Mouse (Mus musculus): ENCODE data around the gene Rpa1. TPM values are rescaled to one million over a fixed set of nuclear protein-coding genes. Genes with fewer than 3 reads are reported as not detected.
A peak's percentile ranks its signal among the peaks of the same experiment; 100 is the strongest.

Gene Rpa1
- total and polyA plus RNA-seq, 2 experiments from 2014 or later, result 62.9 to 118 TPM

DNA sequence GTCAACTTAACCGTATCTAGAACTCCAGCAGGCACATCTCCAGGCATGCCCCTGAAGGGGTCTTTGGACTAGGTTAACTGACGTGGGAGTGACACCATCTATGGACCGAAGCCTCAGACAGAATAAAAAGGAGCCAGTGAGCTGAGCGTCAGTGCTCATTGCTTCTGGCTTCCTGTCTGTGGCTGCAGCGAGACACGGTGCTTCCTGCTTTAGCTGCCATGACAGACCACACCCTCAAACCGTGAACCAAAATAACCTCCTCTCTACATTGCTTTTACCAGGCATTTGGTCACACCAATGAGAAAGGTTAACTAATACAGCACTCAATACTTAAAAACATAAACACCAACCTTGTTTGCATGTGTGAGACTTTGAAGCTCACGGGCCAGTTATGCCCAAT lies 11.4 kb downstream of the Rpa1 start:
- DNase-seq (ENCODE audit: low spot score), result no peak
- no peaks in the 10 kb centered on the region for H3K27me3 ChIP-seq (ENCODE audit: control insufficient read depth, insufficient read depth, low read length)
- H3K9me3 ChIP-seq (replicated peaks; ENCODE audit: control insufficient read depth, low read length), result no peaks in the 10 kb centered on the region
- H3K4me3 ChIP-seq (ENCODE audit: low read depth, low read length), result no peak overlapping the region
- no peak overlapping the region; the same call in 1 of the 2 replicates for H3K27ac ChIP-seq (ENCODE audit: low read depth)
- H3K9ac ChIP-seq (replicated peaks; ENCODE audit: low read depth, low read length), result no peak overlapping the region
- H3K4me2 ChIP-seq (ENCODE audit: low read depth, low read length), result no peak overlapping the region
- no peak for ATAC-seq (ENCODE audit: insufficient read depth, low read depth)
- TF ChIP-seq EP300 (IDR thresholded peaks at IDR 0.05; ENCODE audit: low read depth), result no peak
- no peak for TF ChIP-seq CTCF (IDR thresholded peaks at IDR 0.05; ENCODE audit: low read depth)
- no peaks in the 10 kb centered on the region for H3K4me1 ChIP-seq (ENCODE audit: control insufficient read depth, insufficient read depth)
- H3K36me3 ChIP-seq (replicated peaks; ENCODE audit: control insufficient read depth, insufficient read depth, low read length), result peaks cover 49% of the 10 kb centered on the region
- 63% methylated on average over 8 of the region's 8 CpGs for WGBS

DNA sequence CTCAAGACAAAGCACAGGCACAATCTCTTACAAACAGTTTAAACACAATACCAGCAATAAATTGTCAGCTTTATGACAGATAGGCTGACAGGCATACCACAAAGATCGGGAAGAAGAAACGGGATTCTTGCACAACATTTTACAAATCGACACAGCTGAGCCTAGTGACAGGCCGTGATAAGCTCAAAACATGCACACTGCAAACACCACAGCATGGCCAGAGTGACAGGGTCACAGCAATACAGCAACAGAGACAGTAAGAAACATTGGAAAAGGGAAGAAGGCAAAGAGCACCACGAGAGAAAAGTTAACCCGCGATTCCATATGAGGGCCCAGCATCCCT lies 22.2 kb downstream of the Rpa1 start:
- H3K27ac ChIP-seq (ENCODE audit: low read depth), result no peak overlapping the region
- H3K4me3 ChIP-seq (ENCODE audit: low read depth, low read length), result no peak overlapping the region
- H3K4me2 ChIP-seq (ENCODE audit: low read depth, low read length), result no peak overlapping the region
- H3K9ac ChIP-seq (replicated peaks; ENCODE audit: low read depth, low read length), result no peak overlapping the region
- DNase-seq (ENCODE audit: low spot score), result no peak
- 59% methylated on average over 7 of the region's 7 CpGs for WGBS
- peaks cover 11% of the 10 kb centered on the region for H3K36me3 ChIP-seq (replicated peaks; ENCODE audit: control insufficient read depth, insufficient read depth, low read length)
- H3K4me1 ChIP-seq (ENCODE audit: control insufficient read depth, insufficient read depth), result no peaks in the 10 kb centered on the region
- H3K27me3 ChIP-seq (ENCODE audit: control insufficient read depth, insufficient read depth, low read length), result no peaks in the 10 kb centered on the region
- no peaks in the 10 kb centered on the region for H3K9me3 ChIP-seq (replicated peaks; ENCODE audit: control insufficient read depth, low read length)
- no peak for TF ChIP-seq EP300 (IDR thresholded peaks at IDR 0.05; ENCODE audit: low read depth)
- TF ChIP-seq CTCF (IDR thresholded peaks at IDR 0.05; ENCODE audit: low read depth), result no peak
- ATAC-seq (ENCODE audit: insufficient read depth, low read depth), result no peak

DNA sequence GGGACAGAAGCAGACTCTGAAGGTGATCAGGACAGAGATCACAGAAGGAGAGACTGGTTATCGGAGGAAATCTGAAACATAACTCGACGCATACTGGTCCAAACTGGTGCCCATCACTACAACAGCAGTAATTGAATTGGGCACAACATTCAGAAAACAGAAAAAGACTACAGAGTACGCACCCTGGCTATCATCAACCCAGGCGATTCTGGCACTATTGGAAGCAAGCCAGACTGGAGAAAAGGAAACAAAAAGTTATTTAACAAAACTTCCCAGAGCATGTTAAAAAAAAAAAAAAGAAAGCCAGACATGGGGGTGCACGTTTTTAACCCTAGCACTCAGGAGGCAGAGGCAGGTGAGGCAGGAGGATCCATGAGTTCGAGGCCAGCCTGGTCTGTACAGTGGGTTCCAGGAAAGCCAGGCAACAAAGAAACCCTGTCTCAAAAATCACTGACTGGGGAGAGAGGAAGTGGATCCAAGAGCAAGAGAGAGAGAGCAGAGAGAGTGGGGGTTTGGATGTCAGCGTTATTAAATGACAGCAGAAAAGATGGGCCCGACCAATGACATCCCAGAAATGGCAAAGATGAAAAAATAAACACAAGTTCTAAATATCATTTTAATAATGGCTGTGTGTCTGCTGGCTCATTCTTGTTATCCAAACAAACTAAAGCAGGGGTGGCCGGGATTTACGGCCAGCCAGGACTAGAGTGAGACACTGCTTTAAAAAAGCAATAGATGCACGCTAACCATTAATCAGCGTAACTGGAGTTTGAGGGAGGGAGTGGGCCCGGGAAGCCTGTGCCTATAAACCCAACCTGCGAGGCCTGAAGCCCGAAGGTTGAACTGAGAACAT lies 22.8 kb downstream of the Rpa1 start:
- Histone ChIP-seq H3K36me3 (replicated peaks; ENCODE audit: control insufficient read depth, insufficient read depth, low read length) (peaks cover 10% of the 10 kb centered on the region), H3K9me3 (replicated peaks; ENCODE audit: control insufficient read depth, low read length) (no peaks in the 10 kb centered on the region), H3K4me2 (ENCODE audit: low read depth, low read length) (no peak overlapping the region), H3K9ac (replicated peaks; ENCODE audit: low read depth, low read length) (no peak overlapping the region), H3K27ac (ENCODE audit: low read depth) (no peak overlapping the region), H3K4me1 (ENCODE audit: control insufficient read depth, insufficient read depth) (no peaks in the 10 kb centered on the region), H3K27me3 (ENCODE audit: control insufficient read depth, insufficient read depth, low read length) (no peaks in the 10 kb centered on the region), H3K4me3 (ENCODE audit: low read depth, low read length) (no peak overlapping the region)
- DNase-seq (ENCODE audit: low spot score), result no peak
- TF ChIP-seq CTCF (IDR thresholded peaks at IDR 0.05; ENCODE audit: low read depth) (no peak), EP300 (IDR thresholded peaks at IDR 0.05; ENCODE audit: low read depth) (no peak)
- no peak for ATAC-seq (ENCODE audit: insufficient read depth, low read depth)
- WGBS, result 65% methylated on average over 16 of the region's 16 CpGs

DNA sequence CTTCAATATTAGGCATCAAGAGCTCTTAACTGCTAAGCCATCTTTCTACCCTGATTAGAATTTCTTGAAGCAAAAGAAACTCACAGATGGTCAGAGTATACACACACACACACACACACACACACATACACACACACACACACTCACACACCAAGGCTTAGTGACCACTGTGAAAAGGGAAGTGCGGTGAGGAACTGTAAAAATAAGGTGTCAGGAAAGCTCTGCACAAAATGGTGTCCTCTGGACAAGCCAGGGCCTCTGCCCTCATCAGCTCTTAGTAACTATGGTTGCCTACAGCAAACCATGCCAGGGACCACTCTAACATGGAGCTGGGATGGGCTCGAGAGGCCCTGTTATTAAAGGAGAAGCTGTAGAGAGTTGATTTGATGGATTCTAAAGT lies 23.7 kb downstream of the Rpa1 start:
- Histone ChIP-seq H3K4me2 (ENCODE audit: low read depth, low read length) (no peak overlapping the region), H3K4me3 (ENCODE audit: low read depth, low read length) (no peak overlapping the region), H3K4me1 (ENCODE audit: control insufficient read depth, insufficient read depth) (no peaks in the 10 kb centered on the region), H3K36me3 (replicated peaks; ENCODE audit: control insufficient read depth, insufficient read depth, low read length) (peaks cover 14% of the 10 kb centered on the region), H3K9me3 (replicated peaks; ENCODE audit: control insufficient read depth, low read length) (no peaks in the 10 kb centered on the region), H3K27me3 (ENCODE audit: control insufficient read depth, insufficient read depth, low read length) (no peaks in the 10 kb centered on the region), H3K9ac (replicated peaks; ENCODE audit: low read depth, low read length) (no peak overlapping the region), H3K27ac (ENCODE audit: low read depth) (no peak overlapping the region)
- no peak for DNase-seq (ENCODE audit: low spot score)
- 89% methylated on average over 2 of the region's 2 CpGs for WGBS
- TF ChIP-seq CTCF (IDR thresholded peaks at IDR 0.05; ENCODE audit: low read depth) (no peak), EP300 (IDR thresholded peaks at IDR 0.05; ENCODE audit: low read depth) (no peak)
- ATAC-seq (ENCODE audit: insufficient read depth, low read depth), result no peak

DNA sequence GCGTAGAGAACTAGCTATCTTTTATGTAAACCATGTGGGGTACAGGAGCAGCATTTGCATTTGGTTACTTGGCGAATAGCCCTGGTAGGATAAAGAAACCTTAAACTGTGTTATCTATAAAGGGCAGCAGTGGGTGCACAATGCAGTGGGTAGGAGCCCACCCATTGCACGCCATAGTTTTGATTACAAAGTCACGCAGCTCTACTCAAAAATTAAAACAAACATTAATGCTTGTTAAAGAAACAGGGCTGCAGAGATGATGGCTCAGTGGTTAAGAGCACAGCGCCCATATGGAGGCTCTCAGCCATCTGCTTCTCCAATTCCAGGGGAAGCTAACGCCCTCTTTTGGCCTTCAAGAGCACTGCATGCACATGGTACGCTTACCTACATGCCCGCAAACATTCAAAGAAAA lies 24.8 kb downstream of the Rpa1 start:
- H3K4me2 ChIP-seq (ENCODE audit: low read depth, low read length), result no peak overlapping the region
- no peak for TF ChIP-seq CTCF (IDR thresholded peaks at IDR 0.05; ENCODE audit: low read depth)
- no peak for TF ChIP-seq EP300 (IDR thresholded peaks at IDR 0.05; ENCODE audit: low read depth)
- no peaks in the 10 kb centered on the region for H3K4me1 ChIP-seq (ENCODE audit: control insufficient read depth, insufficient read depth)
- peaks cover 11% of the 10 kb centered on the region for H3K36me3 ChIP-seq (replicated peaks; ENCODE audit: control insufficient read depth, insufficient read depth, low read length)
- H3K4me3 ChIP-seq (ENCODE audit: low read depth, low read length), result no peak overlapping the region
- H3K27me3 ChIP-seq (ENCODE audit: control insufficient read depth, insufficient read depth, low read length), result no peaks in the 10 kb centered on the region
- DNase-seq (ENCODE audit: low spot score) (no peak), ATAC-seq (ENCODE audit: insufficient read depth, low read depth) (no peak)
- no peak overlapping the region for H3K9ac ChIP-seq (replicated peaks; ENCODE audit: low read depth, low read length)
- no peak overlapping the region for H3K27ac ChIP-seq (ENCODE audit: low read depth)
- H3K9me3 ChIP-seq (replicated peaks; ENCODE audit: control insufficient read depth, low read length), result no peaks in the 10 kb centered on the region
- 82% methylated on average over 8 of the region's 8 CpGs for WGBS

DNA sequence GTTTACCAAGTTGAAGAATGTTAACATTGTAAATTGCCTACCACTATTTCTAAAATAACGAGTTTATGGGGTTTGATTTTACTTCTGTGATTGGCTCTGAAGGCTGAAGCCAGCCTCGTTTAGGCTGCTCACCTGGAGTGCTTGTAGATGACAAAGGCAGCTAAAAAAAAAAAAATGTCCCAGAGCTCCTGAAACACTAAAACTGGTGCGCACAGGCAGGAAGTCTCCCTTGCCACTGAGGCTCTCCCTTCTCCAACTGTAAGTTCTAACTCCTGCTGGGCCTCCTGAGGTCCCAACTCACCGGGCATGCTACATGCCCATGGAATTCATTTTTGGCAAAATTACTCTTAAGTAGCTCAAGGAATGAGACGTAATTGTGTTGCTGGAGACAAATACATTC lies 28.9 kb downstream of the Rpa1 start:
- H3K9me3 ChIP-seq (replicated peaks; ENCODE audit: control insufficient read depth, low read length), result no peaks in the 10 kb centered on the region
- 69% methylated on average over 5 of the region's 5 CpGs for WGBS
- no peak overlapping the region for H3K4me2 ChIP-seq (ENCODE audit: low read depth, low read length)
- H3K4me1 ChIP-seq (ENCODE audit: control insufficient read depth, insufficient read depth), result no peaks in the 10 kb centered on the region
- H3K36me3 ChIP-seq (replicated peaks; ENCODE audit: control insufficient read depth, insufficient read depth, low read length), result peaks cover 32% of the 10 kb centered on the region
- DNase-seq (ENCODE audit: low spot score) (no peak), ATAC-seq (ENCODE audit: insufficient read depth, low read depth) (no peak)
- no peak overlapping the region for H3K9ac ChIP-seq (replicated peaks; ENCODE audit: low read depth, low read length)
- no peaks in the 10 kb centered on the region for H3K27me3 ChIP-seq (ENCODE audit: control insufficient read depth, insufficient read depth, low read length)
- H3K4me3 ChIP-seq (ENCODE audit: low read depth, low read length), result no peak overlapping the region
- H3K27ac ChIP-seq (ENCODE audit: low read depth), result peak overlapping the region; percentile 44; the same call in 1 of the 2 replicates
- no peak for TF ChIP-seq EP300 (IDR thresholded peaks at IDR 0.05; ENCODE audit: low read depth)
- no peak for TF ChIP-seq CTCF (IDR thresholded peaks at IDR 0.05; ENCODE audit: low read depth)
